Mouse (Mus musculus): ENCODE measurements around the gene Sspo.

GRCm38 (mm10) chr6:48438475-48439125 lies 9.4 kb upstream of the Sspo start:
- TF ChIP-seq TAL1 (IDR thresholded peaks at IDR 0.05; ENCODE audit: low read length) (no peak), GATA1 (IDR thresholded peaks at IDR 0.05; ENCODE audit: low read length) (no peak)
